Mouse (Mus musculus): ENCODE data around the gene Ifnl3. TPM values are rescaled to one million over a fixed set of nuclear protein-coding genes. Genes with fewer than 3 reads are reported as not detected.

Gene Ifnl3
- polyA plus RNA-seq, 1 experiment from 2014 or later = not detected

- no peak for ATAC-seq (ENCODE audit: low read depth)
- Histone ChIP-seq H3K27me3 (ENCODE audit: control insufficient read depth, insufficient read depth, low read length) (no peaks in the 10 kb centered on the region), H3K4me1 (ENCODE audit: control insufficient read depth, insufficient read depth, low read length) (peaks cover 3% of the 10 kb centered on the region; the same call in 1 of the 2 replicates), H3K4me3 (ENCODE audit: low read depth, low read length) (no peak within 1 kb of the TSS), H3K27ac (ENCODE audit: low read depth, low read length) (no peak within 1 kb of the TSS), H3K36me3 (ENCODE audit: control insufficient read depth, insufficient read depth, low read length) (no peaks in the 10 kb centered on the region), H3K9me3 (ENCODE audit: control insufficient read depth, low read length) (no peaks in the 10 kb centered on the region), H3K9ac (replicated peaks; ENCODE audit: low read depth, low read length) (no peak within 1 kb of the TSS), H3K4me2 (ENCODE audit: low read depth, low read length) (no peak within 1 kb of the TSS)
- 85% methylated on average over 4 of the region's 4 CpGs for WGBS
Observed at GRCm38 (mm10) chr7:28540526-28540925, 17.9 kb downstream of the Ifnl3 start, which contains the start of gene Sycn. Sycn (plus strand) TSS chr7:28540885.

GRCm38 (mm10) chr7:28544051-28544601 is 21.5 kb downstream of the Ifnl3 start:
- Histone ChIP-seq H3K36me3 (ENCODE audit: control insufficient read depth, insufficient read depth, low read length) (no peaks in the 10 kb centered on the region), H3K27ac (ENCODE audit: low read depth, low read length) (no peak overlapping the region), H3K27me3 (ENCODE audit: control insufficient read depth, insufficient read depth, low read length) (peaks cover 11% of the 10 kb centered on the region), H3K4me2 (ENCODE audit: low read depth, low read length) (peak overlapping the region; percentile 25), H3K9me3 (ENCODE audit: control insufficient read depth, low read length) (no peaks in the 10 kb centered on the region), H3K4me3 (ENCODE audit: low read depth, low read length) (no peak overlapping the region), H3K9ac (replicated peaks; ENCODE audit: low read depth, low read length) (no peak overlapping the region), H3K4me1 (ENCODE audit: control insufficient read depth, insufficient read depth, low read length) (peaks cover 6% of the 10 kb centered on the region; the same call in 1 of the 2 replicates)
- WGBS = 3% methylated on average over 22 of the region's 27 CpGs
- peak; percentile 23; the same call in 1 of the 2 replicates for ATAC-seq (ENCODE audit: low read depth)

DNA sequence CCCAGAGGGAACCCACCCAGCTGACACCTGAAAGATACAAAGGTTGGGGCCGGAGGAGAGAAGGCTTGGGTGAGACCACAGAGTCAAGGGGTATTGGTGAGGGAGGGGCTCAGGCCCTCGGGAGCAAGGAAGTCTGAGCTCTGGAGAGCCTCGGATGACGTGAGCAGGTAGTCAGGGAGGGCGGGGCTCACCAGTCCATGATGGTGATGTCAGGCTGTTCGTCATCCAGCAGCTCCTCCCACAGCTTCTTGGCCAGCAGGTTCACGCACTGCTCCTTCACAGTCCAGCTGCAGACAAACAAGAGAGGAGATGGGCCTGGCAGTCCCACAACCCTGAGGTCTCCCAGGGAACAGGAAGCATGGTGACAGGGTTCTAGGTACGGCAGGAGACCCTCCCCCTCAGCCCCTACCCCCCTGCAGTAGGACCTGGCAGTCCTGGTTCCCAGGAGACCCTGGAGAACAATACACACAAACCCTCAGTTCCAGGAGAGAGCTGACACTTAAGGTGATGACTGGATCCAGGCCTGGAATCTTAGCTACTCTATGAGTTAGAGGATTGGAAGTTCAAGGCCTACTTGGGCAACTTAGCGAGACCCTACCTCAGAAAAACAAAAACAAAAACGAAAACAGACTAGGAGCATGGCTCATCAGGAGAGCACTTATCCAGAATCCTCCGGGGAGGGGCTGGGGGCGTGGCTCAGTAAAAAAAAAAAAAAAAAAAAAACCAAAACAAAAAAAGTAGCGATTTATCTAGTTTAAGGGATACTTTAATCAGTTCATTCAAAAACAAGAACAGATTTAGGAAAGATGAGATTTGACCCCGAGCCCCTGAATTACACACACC is 22.6 kb downstream of the Ifnl3 start:
- peaks cover 11% of the 10 kb centered on the region for H3K27me3 ChIP-seq (ENCODE audit: control insufficient read depth, insufficient read depth, low read length)
- ATAC-seq (ENCODE audit: low read depth) = peak; percentile 49; the same call in 1 of the 2 replicates
- no peaks in the 10 kb centered on the region for H3K9me3 ChIP-seq (ENCODE audit: control insufficient read depth, low read length)
- no peak overlapping the region for H3K4me3 ChIP-seq (ENCODE audit: low read depth, low read length)
- H3K9ac ChIP-seq (replicated peaks; ENCODE audit: low read depth, low read length) = no peak overlapping the region
- H3K27ac ChIP-seq (ENCODE audit: low read depth, low read length) = no peak overlapping the region
- H3K4me2 ChIP-seq (ENCODE audit: low read depth, low read length) = no peak overlapping the region
- 28% methylated on average over 13 of the region's 14 CpGs for WGBS
- no peaks in the 10 kb centered on the region for H3K36me3 ChIP-seq (ENCODE audit: control insufficient read depth, insufficient read depth, low read length)
- peaks cover 6% of the 10 kb centered on the region; the same call in 1 of the 2 replicates for H3K4me1 ChIP-seq (ENCODE audit: control insufficient read depth, insufficient read depth, low read length)

- no peaks in the 10 kb centered on the region for H3K36me3 ChIP-seq (ENCODE audit: control insufficient read depth, insufficient read depth, low read length)
- H3K27me3 ChIP-seq (ENCODE audit: control insufficient read depth, insufficient read depth, low read length) = peaks cover 11% of the 10 kb centered on the region
- H3K27ac ChIP-seq (ENCODE audit: low read depth, low read length) = no peak overlapping the region
- no peak overlapping the region for H3K9ac ChIP-seq (replicated peaks; ENCODE audit: low read depth, low read length)
- no peak overlapping the region for H3K4me3 ChIP-seq (ENCODE audit: low read depth, low read length)
- WGBS = 52% methylated on average over 7 of the region's 7 CpGs
- H3K4me1 ChIP-seq (ENCODE audit: control insufficient read depth, insufficient read depth, low read length) = peaks cover 6% of the 10 kb centered on the region; the same call in 1 of the 2 replicates
- ATAC-seq (ENCODE audit: low read depth) = no peak
- H3K4me2 ChIP-seq (ENCODE audit: low read depth, low read length) = no peak overlapping the region
- no peaks in the 10 kb centered on the region for H3K9me3 ChIP-seq (ENCODE audit: control insufficient read depth, low read length)
Observed at GRCm38 (mm10) chr7:28545891-28546210, 23.2 kb downstream of the Ifnl3 start.

DNA sequence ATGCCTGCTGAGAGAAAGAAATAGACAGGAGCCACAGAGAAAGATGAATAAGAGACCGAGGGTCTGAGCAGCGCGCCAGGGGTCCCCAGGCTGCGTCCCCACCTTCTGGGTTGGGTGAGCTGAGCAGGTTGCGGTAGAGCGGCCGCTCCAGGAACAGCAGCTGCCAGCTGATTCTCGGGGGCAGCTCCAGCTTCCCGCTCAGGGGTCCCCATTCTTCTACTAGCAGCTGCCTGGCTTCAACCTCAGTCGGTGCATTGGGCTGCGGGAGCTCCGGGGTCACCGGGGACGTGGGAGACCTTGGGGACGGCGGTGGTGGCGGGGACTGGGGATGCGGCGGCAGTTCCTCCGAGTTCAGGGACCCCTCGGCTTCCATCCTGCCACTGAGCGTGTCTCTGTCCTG is 24.0 kb downstream of the Ifnl3 start:
- H3K9me3 ChIP-seq (ENCODE audit: control insufficient read depth, low read length) = no peaks in the 10 kb centered on the region
- peaks cover 11% of the 10 kb centered on the region for H3K27me3 ChIP-seq (ENCODE audit: control insufficient read depth, insufficient read depth, low read length)
- WGBS = 1% methylated on average over 22 of the region's 22 CpGs
- H3K9ac ChIP-seq (replicated peaks; ENCODE audit: low read depth, low read length) = peak overlapping the region; percentile 39; the same call in 1 of the 2 replicates
- H3K4me1 ChIP-seq (ENCODE audit: control insufficient read depth, insufficient read depth, low read length) = peaks cover 6% of the 10 kb centered on the region; the same call in 1 of the 2 replicates
- peak overlapping the region; percentile 47 for H3K4me2 ChIP-seq (ENCODE audit: low read depth, low read length)
- H3K27ac ChIP-seq (ENCODE audit: low read depth, low read length) = no peak overlapping the region
- peak overlapping the region; percentile 22; the same call in 1 of the 2 replicates for H3K4me3 ChIP-seq (ENCODE audit: low read depth, low read length)
- H3K36me3 ChIP-seq (ENCODE audit: control insufficient read depth, insufficient read depth, low read length) = no peaks in the 10 kb centered on the region
- no peak for ATAC-seq (ENCODE audit: low read depth)

DNA sequence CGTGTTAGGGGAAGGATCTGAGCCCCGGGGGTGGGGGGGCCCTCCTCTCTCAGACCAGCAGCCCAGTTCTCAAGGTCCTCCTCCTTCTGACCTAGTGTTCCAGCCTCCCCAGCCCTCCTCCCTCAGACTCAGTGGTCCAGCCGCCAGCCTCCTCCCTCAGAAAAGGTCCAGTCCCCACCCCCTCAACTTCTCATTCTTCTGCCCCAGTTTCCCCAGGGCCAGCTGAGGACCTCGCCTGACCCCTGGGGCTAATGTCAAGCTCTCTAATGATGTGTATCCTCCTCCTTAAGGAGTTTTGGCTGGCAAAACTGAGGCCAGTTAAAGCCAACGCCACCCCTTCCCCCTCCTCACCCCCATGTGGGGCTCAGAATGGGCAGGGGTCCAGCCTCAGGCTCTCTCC is 24.5 kb downstream of the Ifnl3 start, which contains the start of gene Nccrp1:
Nccrp1 (minus strand) TSS at position 101 of the 400 bp plus-strand sequence.
- WGBS = 7% methylated on average over 5 of the region's 5 CpGs
- H3K9ac ChIP-seq (replicated peaks; ENCODE audit: low read depth, low read length) = peak within 1 kb of the TSS; percentile 39; the same call in 1 of the 2 replicates
- peaks cover 11% of the 10 kb centered on the region for H3K27me3 ChIP-seq (ENCODE audit: control insufficient read depth, insufficient read depth, low read length)
- peak within 1 kb of the TSS; percentile 22; the same call in 1 of the 2 replicates for H3K4me3 ChIP-seq (ENCODE audit: low read depth, low read length)
- no peak within 1 kb of the TSS for H3K27ac ChIP-seq (ENCODE audit: low read depth, low read length)
- H3K4me1 ChIP-seq (ENCODE audit: control insufficient read depth, insufficient read depth, low read length) = peaks cover 6% of the 10 kb centered on the region; the same call in 1 of the 2 replicates
- no peaks in the 10 kb centered on the region for H3K9me3 ChIP-seq (ENCODE audit: control insufficient read depth, low read length)
- no peak for ATAC-seq (ENCODE audit: low read depth)
- H3K36me3 ChIP-seq (ENCODE audit: control insufficient read depth, insufficient read depth, low read length) = no peaks in the 10 kb centered on the region
- peak within 1 kb of the TSS; percentile 47 for H3K4me2 ChIP-seq (ENCODE audit: low read depth, low read length)

- Histone ChIP-seq H3K4me2 (ENCODE audit: low read depth, low read length) (no peak overlapping the region), H3K27ac (ENCODE audit: low read depth, low read length) (no peak overlapping the region), H3K9me3 (ENCODE audit: control insufficient read depth, low read length) (no peaks in the 10 kb centered on the region), H3K4me3 (ENCODE audit: low read depth, low read length) (no peak overlapping the region), H3K9ac (replicated peaks; ENCODE audit: low read depth, low read length) (no peak overlapping the region), H3K36me3 (ENCODE audit: control insufficient read depth, insufficient read depth, low read length) (no peaks in the 10 kb centered on the region), H3K27me3 (ENCODE audit: control insufficient read depth, insufficient read depth, low read length) (peaks cover 11% of the 10 kb centered on the region), H3K4me1 (ENCODE audit: control insufficient read depth, insufficient read depth, low read length) (peaks cover 6% of the 10 kb centered on the region; the same call in 1 of the 2 replicates)
- WGBS = 75% methylated on average over 7 of the region's 7 CpGs
- ATAC-seq (ENCODE audit: low read depth) = no peak
Observed at GRCm38 (mm10) chr7:28547628-28548027, 25.0 kb downstream of the Ifnl3 start.

DNA sequence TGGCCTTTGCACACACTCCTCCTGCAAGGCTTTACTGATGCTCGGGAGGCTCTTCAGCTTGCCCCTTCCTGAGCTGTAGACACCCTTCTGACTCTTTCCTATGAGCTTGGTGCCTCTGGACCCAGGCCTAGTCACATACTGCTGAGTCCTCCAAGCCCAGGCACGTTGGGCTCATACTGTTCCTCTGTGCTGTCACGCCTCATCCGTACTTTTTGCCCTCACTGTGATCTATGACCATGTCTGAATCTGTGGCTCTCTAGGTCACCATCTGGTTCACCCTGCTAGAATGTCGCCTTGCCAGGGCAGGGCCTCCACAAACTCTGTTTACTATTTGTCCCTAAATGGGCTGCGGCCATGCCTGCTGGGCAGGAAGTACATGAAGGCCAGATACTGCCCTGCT is 30.4 kb downstream of the Ifnl3 start:
- Histone ChIP-seq H3K9me3 (ENCODE audit: control insufficient read depth, low read length) (no peaks in the 10 kb centered on the region), H3K27ac (ENCODE audit: low read depth, low read length) (no peak overlapping the region), H3K4me2 (ENCODE audit: low read depth, low read length) (no peak overlapping the region), H3K9ac (replicated peaks; ENCODE audit: low read depth, low read length) (no peak overlapping the region), H3K4me3 (ENCODE audit: low read depth, low read length) (no peak overlapping the region), H3K36me3 (ENCODE audit: control insufficient read depth, insufficient read depth, low read length) (no peaks in the 10 kb centered on the region), H3K4me1 (ENCODE audit: control insufficient read depth, insufficient read depth, low read length) (no peaks in the 10 kb centered on the region), H3K27me3 (ENCODE audit: control insufficient read depth, insufficient read depth, low read length) (no peaks in the 10 kb centered on the region)
- 91% methylated on average over 6 of the region's 6 CpGs for WGBS
- ATAC-seq (ENCODE audit: low read depth) = no peak

Measured in neural tube, embryonic 14.5 days (tissue).